Mouse (Mus musculus) ES-E14 (cell line): Measurements from ENCODE around the gene 4930523C07Rik.

Experiments used
- HCFC1 ChIP-seq: IDR thresholded peaks from 2 replicates; pipeline ENCODE4 v1.6.1; 2012; ENCODE audit warnings: low read length, inconsistent platforms, borderline replicate concordance; ENCODE audit not compliant: insufficient read depth
- ZNF384 ChIP-seq: IDR thresholded peaks from 2 replicates; pipeline ENCODE4 v1.6.1; 2012; ENCODE audit warnings: low read depth, low read length, inconsistent platforms

DNA sequence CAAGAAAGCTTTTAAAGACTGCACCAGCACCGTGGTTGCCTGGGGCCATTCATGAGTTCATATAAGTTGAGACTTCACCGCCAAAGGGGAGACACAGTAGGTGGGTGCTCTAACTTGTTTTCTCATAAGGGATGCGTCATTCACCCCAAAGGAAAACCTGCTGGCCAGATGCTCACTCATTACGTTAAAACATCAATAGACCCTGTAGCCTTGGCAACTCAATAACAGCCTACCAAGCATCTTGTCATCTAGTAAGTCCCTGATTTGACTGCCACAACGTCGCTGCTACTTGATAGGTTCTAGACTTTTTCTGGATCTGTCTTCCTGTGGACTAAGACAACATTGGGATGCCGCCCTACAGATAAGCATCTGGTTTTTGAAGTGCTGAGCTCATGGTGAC is 1.8 kb upstream of the 4930523C07Rik start:
- TF ChIP-seq HCFC1 = no peak
- no peak for TF ChIP-seq ZNF384
